Comparison of ENCODE assay signal across 16 mouse cellular contexts in genomic region chr5:43107436-43108259, GRCm38 (mm10).
DNase-seq lines count a peak whose midpoint lies in the region; ATAC-seq and TF ChIP-seq lines count a peak whose summit lies in the region.
"Had no signal": no experiment of that assay in that cellular context is flagged by ENCODE, and none has a peak within 500 bp of the region (broad histone marks: within the 10 kb centered on the region; RNA-seq: fewer than 3 reads in every experiment).

No protein-coding gene starts in this region.

- peak overlapping the region; percentile 71 for H3K27ac ChIP-seq in MEL (ENCODE audit: control insufficient read depth, low read depth, low read length)
- no peak overlapping the region for H3K27ac ChIP-seq in forebrain, postnatal 0 days (ENCODE audit: low read depth, low read length)
- 0 out of 2 replicates have a peak overlapping the region, but pooled peaks have one; percentile 22 for H3K27ac ChIP-seq in midbrain, embryonic 14.5 days (replicated peaks; ENCODE audit: low read depth, low read length)
- H3K27ac ChIP-seq: embryonic facial prominence, embryonic 12.5 days; kidney, embryonic 15.5 days; limb, embryonic 13.5 days; liver, embryonic 14.5 days; stomach, embryonic 15.5 days had no signal

- peak overlapping the region; percentile 5 to 7; a peak in 1 of 4 replicates for H3K4me3 ChIP-seq in MEL (ENCODE audit: control insufficient read depth in 1 of 2, insufficient read depth in 1 of 2, low read depth in 2 of 2, low read length in 2 of 2)
- H3K4me3 ChIP-seq in forebrain, postnatal 0 days (ENCODE audit: low read depth, low read length): no peak overlapping the region
- no peak overlapping the region for H3K4me3 ChIP-seq in midbrain, embryonic 14.5 days (replicated peaks; ENCODE audit: low read depth, low read length)
- H3K4me3 ChIP-seq: embryonic facial prominence, embryonic 12.5 days; kidney, embryonic 15.5 days; limb, embryonic 13.5 days; stomach, embryonic 15.5 days had no signal

- ATAC-seq in forebrain, postnatal 0 days: peak; percentile 64
- ATAC-seq in midbrain, embryonic 14.5 days (ENCODE audit: low FRiP score, low TSS enrichment): 0 out of 2 replicates have a peak, but pooled peaks have one; percentile 24
- ATAC-seq in erythroblast, adult 5-6 weeks (replicated peaks; ENCODE audit: low FRiP score, poor library complexity, severe bottlenecking): no peak

- H3K9me3 ChIP-seq in MEL (replicated peaks; ENCODE audit: insufficient read depth, low read length): no peaks in the 10 kb centered on the region
- H3K9me3 ChIP-seq in forebrain, postnatal 0 days (ENCODE audit: low read length): no peaks in the 10 kb centered on the region
- H3K9me3 ChIP-seq in midbrain, embryonic 14.5 days (ENCODE audit: control insufficient read depth, low read length): no peaks in the 10 kb centered on the region
- H3K9me3 ChIP-seq: embryonic facial prominence, embryonic 12.5 days; kidney, embryonic 15.5 days; limb, embryonic 13.5 days; stomach, embryonic 15.5 days had no signal

- H3K36me3 ChIP-seq in MEL (ENCODE audit: control insufficient read depth in 1 of 2, insufficient read depth in 2 of 2, low read length in 2 of 2): peaks cover 0 to 41% of the 10 kb centered on the region in 2 experiments; a peak in 2 of 4 replicates
- H3K36me3 ChIP-seq in forebrain, postnatal 0 days (ENCODE audit: insufficient read depth): no peaks in the 10 kb centered on the region
- no peaks in the 10 kb centered on the region for H3K36me3 ChIP-seq in midbrain, embryonic 14.5 days (ENCODE audit: control insufficient read depth, insufficient read depth, low read length)
- H3K36me3 ChIP-seq: embryonic facial prominence, embryonic 12.5 days; kidney, embryonic 15.5 days; limb, embryonic 13.5 days; stomach, embryonic 15.5 days had no signal

- H3K9ac ChIP-seq in MEL (ENCODE audit: control insufficient read depth, low read depth, low read length, poor library complexity, severe bottlenecking): no peak overlapping the region
- H3K9ac ChIP-seq in forebrain, postnatal 0 days: no peak overlapping the region
- H3K9ac ChIP-seq in midbrain, embryonic 14.5 days (replicated peaks; ENCODE audit: low read length): no peak overlapping the region
- H3K9ac ChIP-seq: embryonic facial prominence, embryonic 12.5 days; kidney, embryonic 15.5 days; limb, embryonic 13.5 days; liver, embryonic 14.5 days; stomach, embryonic 15.5 days had no signal

- no peak for TF ChIP-seq POLR2A in MEL (IDR thresholded peaks at IDR 0.05; ENCODE audit: control insufficient read depth in 1 of 2, insufficient read depth in 1 of 2, low read depth in 1 of 2, low read length in 2 of 2, poor library complexity in 1 of 2)

- TF ChIP-seq EP300 in MEL (IDR thresholded peaks at IDR 0.05; ENCODE audit: low read depth in 1 of 2, low read length in 2 of 2): peak; percentile 93

- no peaks in the 10 kb centered on the region for H3K79me2 ChIP-seq in MEL (ENCODE audit: control insufficient read depth, insufficient read depth, low read length, poor library complexity)

- H3K4me2 ChIP-seq in forebrain, postnatal 0 days (ENCODE audit: low read depth): no peak overlapping the region
- no peak overlapping the region for H3K4me2 ChIP-seq in midbrain, embryonic 14.5 days (ENCODE audit: low read length)
- H3K4me2 ChIP-seq: embryonic facial prominence, embryonic 12.5 days; kidney, embryonic 15.5 days; limb, embryonic 13.5 days; stomach, embryonic 15.5 days had no signal

- DNase-seq in MEL (ENCODE audit: low read depth, low spot score): peak; percentile 62
- peak; percentile 57 for DNase-seq in MN1 (ENCODE audit: low spot score)
- DNase-seq in forebrain, postnatal 0 days: peak; percentile 28
- DNase-seq in midbrain, embryonic 14.5 days: no peak
- DNase-seq in cerebellum, postnatal 4 days (ENCODE audit: low spot score in 2 of 2): no peak
- DNase-seq in gastrocnemius, adult 8-10 months (ENCODE audit: low spot score in 2 of 2): no peak
- DNase-seq: cerebellum, postnatal 25 days; gastrocnemius, postnatal 10 days; heart, postnatal 10 days; thymus, adult 2 months had no signal

- H3K27me3 ChIP-seq in MEL (ENCODE audit: control insufficient read depth in 1 of 2, insufficient read depth in 2 of 2, low read length in 2 of 2): no peaks in the 10 kb centered on the region
- H3K27me3 ChIP-seq in forebrain, postnatal 0 days (ENCODE audit: insufficient read depth, low read length): no peaks in the 10 kb centered on the region
- H3K27me3 ChIP-seq in midbrain, embryonic 14.5 days (ENCODE audit: control insufficient read depth, insufficient read depth, low read length): no peaks in the 10 kb centered on the region
- H3K27me3 ChIP-seq: embryonic facial prominence, embryonic 12.5 days; kidney, embryonic 15.5 days; limb, embryonic 13.5 days; stomach, embryonic 15.5 days had no signal

- no peak for TF ChIP-seq CTCF in MEL (IDR thresholded peaks at IDR 0.05 in 2 of 3, conservative IDR thresholded peaks at IDR 0.05 in 1 of 3; ENCODE audit: control insufficient read depth in 1 of 3, insufficient read depth in 1 of 3, low read depth in 2 of 3, low read length in 3 of 3, poor library complexity in 1 of 3, severe bottlenecking in 1 of 3)
- no peak for TF ChIP-seq CTCF in forebrain, postnatal 0 days (IDR thresholded peaks at IDR 0.05; ENCODE audit: low read depth)

- WGBS in forebrain, postnatal 0 days: 40% methylated on average over 9 of the region's 9 CpGs
- 73% methylated on average over 9 of the region's 9 CpGs for WGBS in midbrain, embryonic 14.5 days

- no peak for TF ChIP-seq RAD21 in MEL (IDR thresholded peaks at IDR 0.05; ENCODE audit: low read depth, low read length)

- peaks cover 38 to 51% of the 10 kb centered on the region in 2 experiments for H3K4me1 ChIP-seq in MEL (ENCODE audit: control insufficient read depth in 1 of 2, insufficient read depth in 2 of 2, low read length in 2 of 2)
- no peaks in the 10 kb centered on the region for H3K4me1 ChIP-seq in forebrain, postnatal 0 days (ENCODE audit: insufficient read depth)
- H3K4me1 ChIP-seq in midbrain, embryonic 14.5 days (ENCODE audit: control insufficient read depth, insufficient read depth, low read length): peaks cover 7% of the 10 kb centered on the region; the same call in 1 of the 2 replicates
- H3K4me1 ChIP-seq: embryonic facial prominence, embryonic 12.5 days; kidney, embryonic 15.5 days; stomach, embryonic 15.5 days had no signal

TF ChIP-seq in MEL, 35 proteins besides CTCF, POLR2A, EP300 and RAD21 (continues in another document):
- TF ChIP-seq GATA1 (IDR thresholded peaks at IDR 0.05; ENCODE audit: low read depth, low read length) (peak; percentile 91), SIN3A (IDR thresholded peaks at IDR 0.05; ENCODE audit: low read length) (peak; percentile 75), MYC (IDR thresholded peaks at IDR 0.05; ENCODE audit: low read depth, low read length) (no peak), MYB (IDR thresholded peaks at IDR 0.05; ENCODE audit: low read depth, low read length) (peak; percentile 94), USF2 (IDR thresholded peaks at IDR 0.05; ENCODE audit: borderline replicate concordance in 1 of 2, insufficient read depth in 1 of 2, low read depth in 1 of 2, low read length in 2 of 2) (no peak), JUND (IDR thresholded peaks at IDR 0.05; ENCODE audit: low read depth, low read length) (no peak), BHLHE40 (IDR thresholded peaks at IDR 0.05; ENCODE audit: borderline replicate concordance, low read depth, low read length) (peak; percentile 64; the same call in 1 of the 2 replicates), POLR2AphosphoS5 (IDR thresholded peaks at IDR 0.05; ENCODE audit: borderline replicate concordance, low read depth, low read length) (no peak), TAL1 (IDR thresholded peaks at IDR 0.05; ENCODE audit: low read length) (no peak), MAFK (IDR thresholded peaks at IDR 0.05; ENCODE audit: borderline replicate concordance, low read depth, low read length) (peak; percentile 43; the same call in 1 of the 2 replicates), RCOR1 (IDR thresholded peaks at IDR 0.05; ENCODE audit: low read depth, low read length) (peak; percentile 81), MAX (IDR thresholded peaks at IDR 0.05; ENCODE audit: low read length) (no peak), USF1 (IDR thresholded peaks at IDR 0.05; ENCODE audit: low read depth, low read length) (no peak), E2F4 (IDR thresholded peaks at IDR 0.05; ENCODE audit: borderline replicate concordance, low read depth, low read length) (no peak), GABPA (IDR thresholded peaks at IDR 0.05; ENCODE audit: low read depth, low read length) (no peak), POLR2AphosphoS2 (IDR thresholded peaks at IDR 0.05; ENCODE audit: low read length) (no peak), ZKSCAN1 (IDR thresholded peaks at IDR 0.05; ENCODE audit: low read depth, low read length) (no peak), NELFE (IDR thresholded peaks at IDR 0.05; ENCODE audit: low read depth, low read length) (no peak), ZNF384 (IDR thresholded peaks at IDR 0.05; ENCODE audit: low read depth, low read length) (no peak), ZMIZ1 (IDR thresholded peaks at IDR 0.05; ENCODE audit: low read depth, low read length) (no peak), HCFC1 (IDR thresholded peaks at IDR 0.05; ENCODE audit: low read depth, low read length) (0 out of 2 replicates have a peak, but pooled peaks have one; percentile 36), ELF1 (IDR thresholded peaks at IDR 0.05; ENCODE audit: low read depth, low read length) (0 out of 2 replicates have a peak, but pooled peaks have one; percentile 26), MEF2A (IDR thresholded peaks at IDR 0.05; ENCODE audit: extremely low read depth, insufficient replicate concordance, low read depth, low read length, poor library complexity, severe bottlenecking) (no peak), UBTF (IDR thresholded peaks at IDR 0.05; ENCODE audit: borderline replicate concordance, insufficient read depth, low read depth, low read length) (no peak), TBP (IDR thresholded peaks at IDR 0.05; ENCODE audit: low read depth, low read length) (no peak), NRF1 (IDR thresholded peaks at IDR 0.05; ENCODE audit: insufficient read depth, low read depth, low read length, poor library complexity, severe bottlenecking) (no peak), MAZ (IDR thresholded peaks at IDR 0.05; ENCODE audit: low read depth, low read length) (0 out of 2 replicates have a peak, but pooled peaks have one; percentile 47), KAT2A (conservative IDR thresholded peaks at IDR 0.05; ENCODE audit: low read depth, low read length) (no peak), TCF12 (IDR thresholded peaks at IDR 0.05; ENCODE audit: low read depth, low read length) (peak; percentile 85), ZC3H11A (IDR thresholded peaks at IDR 0.05; ENCODE audit: low read depth, low read length) (0 out of 2 replicates have a peak, but pooled peaks have one; percentile 15), SMC3 (IDR thresholded peaks at IDR 0.05; ENCODE audit: low read depth, low read length) (no peak), CHD1 (IDR thresholded peaks at IDR 0.05; ENCODE audit: low read depth, low read length) (no peak)

Comparison
In these comparisons a context has a peak if more than half of its experiments do, and no peak if none do; other contexts are left out.
1. DNase-seq: peak in MEL (single experiment), MN1 (single experiment) and forebrain, postnatal 0 days (single experiment); none in midbrain, embryonic 14.5 days (single experiment), cerebellum, postnatal 4 days (0 of 2) and gastrocnemius, adult 8-10 months (0 of 2).
2. H3K4me3 ChIP-seq: peak in MEL (2 of 2); none in forebrain, postnatal 0 days (single experiment) and midbrain, embryonic 14.5 days (single experiment).